Mouse (Mus musculus) lung, adult 2 months (tissue): ENCODE results near the gene Gak.

Experiments used
- CTCF ChIP-seq: fragments of 200-500 bp; IDR thresholded peaks from 2 replicates; pipeline ENCODE4 v1.5.1; 2011; ENCODE audit warnings: mild to moderate bottlenecking, low read length, control low read depth; ENCODE audit not compliant: insufficient read depth
- POLR2A ChIP-seq: fragments of 200-500 bp; IDR thresholded peaks from 2 replicates; pipeline ENCODE4 v1.6.1; 2011; ENCODE audit warnings: low read depth, mild to moderate bottlenecking, control low read depth, low read length, borderline replicate concordance; ENCODE audit errors: extremely low read depth

DNA sequence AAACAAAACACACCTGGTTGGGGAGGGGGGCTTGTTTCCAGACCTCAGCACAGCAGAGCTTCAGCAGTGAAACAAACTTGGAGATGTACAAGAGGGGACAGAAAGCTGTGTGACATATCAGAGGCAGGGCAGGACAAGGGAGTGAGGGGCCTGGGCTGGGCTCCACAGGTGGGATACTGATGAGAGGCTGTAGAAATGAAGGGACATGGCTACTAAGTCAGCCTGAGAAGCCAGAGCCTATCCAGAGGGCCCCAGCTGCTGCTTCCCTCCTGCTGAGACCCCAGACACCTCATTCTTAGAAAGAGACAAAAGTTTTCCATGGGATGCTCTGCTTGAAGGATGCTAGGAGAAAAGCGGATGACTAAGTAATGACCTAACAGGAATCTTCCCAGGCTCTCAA is 29.1 kb upstream of the Gak start:
- TF ChIP-seq POLR2A (no peak), CTCF (no peak)
